Comparison of ENCODE assay signal across 9 mouse cellular contexts in genomic region chr6:85331221-85331735, GRCm38 (mm10). TPM values are rescaled to one million over a fixed set of nuclear protein-coding genes. Genes with fewer than 3 reads are reported as not detected.
DNase-seq lines count a peak whose midpoint lies in the region; ATAC-seq and TF ChIP-seq lines count a peak whose summit lies in the region.
"Had no signal": no experiment of that assay in that cellular context is flagged by ENCODE, and none has a peak within 500 bp of the region (broad histone marks: within the 10 kb centered on the region; RNA-seq: fewer than 3 reads in every experiment).

No protein-coding gene starts in this region.

- H3K4me3 ChIP-seq in heart, postnatal 0 days (ENCODE audit: low read depth, low read length) = no peak overlapping the region
- H3K4me3 ChIP-seq in heart, embryonic 10.5 days = no peak overlapping the region
- H3K4me3 ChIP-seq in C2C12 (ENCODE audit: insufficient read depth, poor library complexity, severe bottlenecking) = no peak overlapping the region
- H3K4me3 ChIP-seq in lung, embryonic 15.5 days = no peak overlapping the region

- H3K36me3 ChIP-seq in heart, postnatal 0 days (replicated peaks; ENCODE audit: control insufficient read depth, insufficient read depth, low read length) = peaks cover 11% of the 10 kb centered on the region
- no peaks in the 10 kb centered on the region; the same call in 1 of the 2 replicates for H3K36me3 ChIP-seq in heart, embryonic 10.5 days
- no peaks in the 10 kb centered on the region for H3K36me3 ChIP-seq in C2C12 (ENCODE audit: control insufficient read depth, insufficient read depth)
- no peaks in the 10 kb centered on the region for H3K36me3 ChIP-seq in lung, embryonic 15.5 days
- H3K36me3 ChIP-seq: G1E had no signal

- TF ChIP-seq EP300 in heart, postnatal 0 days (IDR thresholded peaks at IDR 0.05; ENCODE audit: low read depth) = no peak

- H3K4me1 ChIP-seq in heart, postnatal 0 days (ENCODE audit: control insufficient read depth, insufficient read depth) = peaks cover 13% of the 10 kb centered on the region; the same call in 1 of the 2 replicates
- H3K4me1 ChIP-seq in heart, embryonic 10.5 days = peaks cover 9% of the 10 kb centered on the region
- peaks cover 14% of the 10 kb centered on the region for H3K4me1 ChIP-seq in lung, embryonic 15.5 days

- no peaks in the 10 kb centered on the region for H3K79me2 ChIP-seq in C2C12 (ENCODE audit: control insufficient read depth, insufficient read depth)

- H3K4me2 ChIP-seq in heart, postnatal 0 days (ENCODE audit: low read depth, low read length) = no peak overlapping the region
- peak overlapping the region; percentile 94; the same call in 1 of the 2 replicates for H3K4me2 ChIP-seq in lung, embryonic 15.5 days

- peak; percentile 10 for DNase-seq in heart, postnatal 0 days (ENCODE audit: low spot score)
- no peak for DNase-seq in heart, embryonic 10.5 days (ENCODE audit: low spot score)
- DNase-seq in cerebellum, postnatal 36 days = peak; percentile 66 to 70
- DNase-seq in testis, postnatal 10 days (ENCODE audit: low spot score) = no peak
- no peak for DNase-seq in frontal cortex, postnatal 14 days (ENCODE audit: low spot score in 2 of 2)
- DNase-seq in adrenal gland, postnatal 4 days (ENCODE audit: low spot score in 2 of 2) = no peak

- ATAC-seq in heart, postnatal 0 days (ENCODE audit: insufficient read depth, low read depth) = no peak
- no peak for ATAC-seq in lung, embryonic 15.5 days (ENCODE audit: borderline replicate concordance, extremely low read depth, low FRiP score, low TSS enrichment)

- TF ChIP-seq CTCF in heart, postnatal 0 days (IDR thresholded peaks at IDR 0.05; ENCODE audit: low read depth) = no peak
- TF ChIP-seq CTCF in C2C12 (IDR thresholded peaks at IDR 0.05; ENCODE audit: control insufficient read depth, insufficient read depth, insufficient read length) = no peak

- H3K9me3 ChIP-seq in heart, postnatal 0 days (replicated peaks; ENCODE audit: control insufficient read depth, low read length) = no peaks in the 10 kb centered on the region
- H3K9me3 ChIP-seq in heart, embryonic 10.5 days = no peaks in the 10 kb centered on the region
- H3K9me3 ChIP-seq in lung, embryonic 15.5 days = no peaks in the 10 kb centered on the region
- H3K9me3 ChIP-seq: G1E had no signal

- no peak overlapping the region for H3K9ac ChIP-seq in heart, postnatal 0 days (replicated peaks; ENCODE audit: low read depth, low read length)
- H3K9ac ChIP-seq in lung, embryonic 15.5 days = no peak overlapping the region

- no peak overlapping the region for H3ac ChIP-seq in C2C12 (ENCODE audit: control insufficient read depth, insufficient read length, low read depth)

- H3K27me3 ChIP-seq in heart, postnatal 0 days (ENCODE audit: control insufficient read depth, insufficient read depth, low read length) = 0 out of 2 replicates have a peak, but pooled peaks cover 5% of the 10 kb centered on the region
- peaks cover 33% of the 10 kb centered on the region for H3K27me3 ChIP-seq in heart, embryonic 10.5 days (ENCODE audit: insufficient read depth, poor library complexity, severe bottlenecking)
- no peaks in the 10 kb centered on the region for H3K27me3 ChIP-seq in C2C12 (ENCODE audit: control insufficient read depth, insufficient read depth, insufficient read length)
- no peaks in the 10 kb centered on the region for H3K27me3 ChIP-seq in lung, embryonic 15.5 days

- H3K79me3 ChIP-seq in C2C12 (ENCODE audit: low read depth) = no peaks in the 10 kb centered on the region

- WGBS in heart, postnatal 0 days = 36% methylated on average over 6 of the region's 6 CpGs
- WGBS in heart, embryonic 10.5 days = 31% methylated on average over 6 of the region's 6 CpGs
- 15% methylated on average over 6 of the region's 6 CpGs for WGBS in lung, embryonic 15.5 days

- no peak overlapping the region for H3K27ac ChIP-seq in heart, postnatal 0 days (ENCODE audit: low read depth)
- no peak overlapping the region for H3K27ac ChIP-seq in heart, embryonic 10.5 days
- H3K27ac ChIP-seq in lung, embryonic 15.5 days = no peak overlapping the region

TF ChIP-seq in C2C12, 6 proteins besides CTCF, POLR2A, EP300 and RAD21:
- TF ChIP-seq MYOD1 (IDR thresholded peaks at IDR 0.05; ENCODE audit: control insufficient read depth, insufficient read length, low read depth) (peak; percentile 78), USF1 (IDR thresholded peaks at IDR 0.05; ENCODE audit: low read depth) (no peak), MYOG (IDR thresholded peaks at IDR 0.05; ENCODE audit: control insufficient read depth, extremely low read depth, insufficient read length) (no peak), CEBPB (IDR thresholded peaks at IDR 0.05; ENCODE audit: low read depth) (no peak), MAX (IDR thresholded peaks at IDR 0.05) (no peak), FOSL1 (IDR thresholded peaks at IDR 0.05; ENCODE audit: insufficient read depth, low read length, poor library complexity, severe bottlenecking) (peak; percentile 7)

RNA-seq across cellular contexts. Expression of gene Sfxn5, which starts 1.9 kb away (rescaled TPM):
- 4.8 and 9.5 TPM in 2 replicates for total RNA-seq in heart, postnatal 0 days (2014; rRNA removed; ENCODE audit: low replicate concordance)
- polyA plus RNA-seq in heart, postnatal 0 days (2015; fragmentation: Nextera tagmentation; extraction: Ambion mirVana) = 2.2 and 2.7 TPM in 2 replicates
- 4.5 and 5.8 TPM in 2 replicates for polyA plus RNA-seq in heart, embryonic 10.5 days (2016; fragmentation: Nextera tagmentation; extraction: Ambion mirVana)
- polyA plus RNA-seq in C2C12 (2012; fragmentation: generic; extraction: Trizol) = 2.2 TPM
- 7.7 TPM in 2 replicates for polyA plus RNA-seq in lung, embryonic 15.5 days (2015; fragmentation: Nextera tagmentation; extraction: Ambion mirVana)
- 10 to 100 TPM; 11.8 to 12.7 TPM for total RNA-seq in adrenal gland, postnatal 4 days (2021)

RNA-seq across cellular contexts. Expression of gene Rab11fip5, which starts 43.2 kb away (rescaled TPM):
- total RNA-seq in heart, postnatal 0 days (2014; rRNA removed; ENCODE audit: low replicate concordance) = 86.7 and 91.3 TPM in 2 replicates
- 35.3 and 38.2 TPM in 2 replicates for polyA plus RNA-seq in heart, postnatal 0 days (2015; fragmentation: Nextera tagmentation; extraction: Ambion mirVana)
- 9.0 and 23.0 TPM in 2 replicates for polyA plus RNA-seq in heart, embryonic 10.5 days (2016; fragmentation: Nextera tagmentation; extraction: Ambion mirVana)
- 6.6 TPM for polyA plus RNA-seq in C2C12 (2012; fragmentation: generic; extraction: Trizol)
- 14.1 and 14.2 TPM in 2 replicates for polyA plus RNA-seq in lung, embryonic 15.5 days (2015; fragmentation: Nextera tagmentation; extraction: Ambion mirVana)
- 10 to 100 TPM; 39.4 to 41.1 TPM for total RNA-seq in adrenal gland, postnatal 4 days (2021)
- polyA plus RNA-seq: G1E had no signal

Comparison
In these comparisons a context has a peak if more than half of its experiments do, and no peak if none do; other contexts are left out.
1. DNase-seq: peak in heart, postnatal 0 days (single experiment) and cerebellum, postnatal 36 days (2 of 2); none in heart, embryonic 10.5 days (single experiment), testis, postnatal 10 days (single experiment), frontal cortex, postnatal 14 days (0 of 2) and adrenal gland, postnatal 4 days (0 of 2).